Mouse (Mus musculus) liver, adult 2 months (tissue): ENCODE results near the gene Ltb.

Source experiments
- CTCF ChIP-seq: fragments of 200-500 bp; IDR thresholded peaks from 2 replicates; pipeline ENCODE4 v1.5.1; 2011; ENCODE audit warnings: low read depth, low read length, control low read depth
- POLR2A ChIP-seq: fragments of 200-500 bp; IDR thresholded peaks from 2 replicates; pipeline ENCODE4 v1.6.1; 2011; ENCODE audit warnings: low read length, control low read depth; ENCODE audit not compliant: insufficient read depth; ENCODE audit errors: extremely low read depth

GRCm38 (mm10) chr17:35162730-35163129 is 31.5 kb upstream of the Ltb start:
- no peak for TF ChIP-seq CTCF
- no peak for TF ChIP-seq POLR2A
